Mouse (Mus musculus): ENCODE measurements around the gene Ifit2. TPM values are rescaled to one million over a fixed set of nuclear protein-coding genes. Genes with fewer than 3 reads are reported as not detected.

Gene Ifit2
- 0.17 and 0.66 TPM in 2 replicates for polyA plus RNA-seq (2012; ENCODE audit: low replicate concordance)

GRCm38 (mm10) chr19:34550534-34551223 is at the start of gene Ifit2:
Gene Ifit2 (plus strand): TSS chr19:34550694.

GRCm38 (mm10) chr19:34526941-34527682 is 23.4 kb upstream of the Ifit2 start, which contains the start of gene Lipa:
Gene Lipa (minus strand): TSS chr19:34527474.

GRCm38 (mm10) chr19:34583126-34583766 is 32.8 kb downstream of the Ifit2 start, which contains the start of gene Ifit3:
Gene Ifit3 (plus strand): TSS chr19:34583531.

GRCm38 (mm10) chr19:34601888-34602287 is 51.4 kb downstream of the Ifit2 start, which contains the start of gene Ifit1bl1:
Gene Ifit1bl1 (minus strand): TSS chr19:34601956.

GRCm38 (mm10) chr19:34607237-34608051 is 57.0 kb downstream of the Ifit2 start, which contains the start of gene Ifit3b:
Gene Ifit3b (plus strand): TSS chr19:34607970.

Other genes with a start within 250 kb of the Ifit2 start
- not detected in 2 replicates for gene Ch25h, start 75.5 kb upstream of the Ifit2 start, polyA plus RNA-seq (2012; ENCODE audit: low replicate concordance)
- gene Lipa, start 23.2 kb upstream of the Ifit2 start, polyA plus RNA-seq (2012; ENCODE audit: low replicate concordance) = 4.1 and 5.8 TPM in 2 replicates
- gene Ifit3, start 32.8 kb downstream of the Ifit2 start, polyA plus RNA-seq (2012; ENCODE audit: low replicate concordance) = 0.58 and 1.2 TPM in 2 replicates
- gene Ifit1bl1, start 51.3 kb downstream of the Ifit2 start, polyA plus RNA-seq (2012; ENCODE audit: low replicate concordance) = 0.31 and 1.3 TPM in 2 replicates
- gene Ifit3b, start 57.3 kb downstream of the Ifit2 start, polyA plus RNA-seq (2012; ENCODE audit: low replicate concordance) = 0.31 and 0.33 TPM in 2 replicates
- 0.19 TPM in 1 of 2 replicates, not detected in the other for gene Ifit1bl2, start 90.0 kb downstream of the Ifit2 start, polyA plus RNA-seq (2012; ENCODE audit: low replicate concordance)
- 0.07 and 0.80 TPM in 2 replicates for gene Ifit1, start 90.2 kb downstream of the Ifit2 start, polyA plus RNA-seq (2012; ENCODE audit: low replicate concordance)
- gene Slc16a12, start 196.6 kb downstream of the Ifit2 start, polyA plus RNA-seq (2012; ENCODE audit: low replicate concordance) = 0.02 TPM in 1 of 2 replicates, not detected in the other